ENCODE assay signal across 13 mouse cellular contexts in genomic region chrX:53233689-53234088, GRCm38 (mm10). TPM values are rescaled to one million over a fixed set of nuclear protein-coding genes. Genes with fewer than 3 reads are reported as not detected.
A peak's percentile ranks its signal among the peaks of the same experiment; 100 is the strongest.
DNase-seq lines count a peak whose midpoint lies in the region; ATAC-seq and TF ChIP-seq lines count a peak whose summit lies in the region.
"Had no signal": no experiment of that assay in that cellular context is flagged by ENCODE, and none has a peak within 500 bp of the region (broad histone marks: within the 10 kb centered on the region; RNA-seq: fewer than 3 reads in every experiment).

No protein-coding gene starts in this region.

- TF ChIP-seq EP300 in lung, postnatal 0 days (IDR thresholded peaks at IDR 0.05) = no peak

- H3K27ac ChIP-seq in kidney, embryonic 14.5 days (ENCODE audit: low read depth, low read length) = no peak overlapping the region
- H3K27ac ChIP-seq in embryonic facial prominence, embryonic 11.5 days (replicated peaks; ENCODE audit: low read depth, low read length) = no peak overlapping the region
- H3K27ac ChIP-seq in lung, postnatal 0 days (ENCODE audit: low read length) = no peak overlapping the region
- H3K27ac ChIP-seq: forebrain, embryonic 13.5 days; hindbrain, embryonic 15.5 days had no signal

- peak; percentile 14 to 51 for DNase-seq in adrenal gland, adult (ENCODE audit: inconsistent age in 2 of 2, low spot score in 1 of 2)
- DNase-seq in adrenal gland, postnatal 25 days = no peak
- DNase-seq in kidney, adult 11 months = no peak
- peak; percentile 67 for DNase-seq in embryonic facial prominence, embryonic 11.5 days (ENCODE audit: low spot score)
- peak; percentile 59 for DNase-seq in lung, postnatal 0 days (ENCODE audit: low spot score)
- DNase-seq in thymus, postnatal 0 days (ENCODE audit: low spot score) = no peak
- no peak for DNase-seq in left cerebral cortex, adult 18-20 months (ENCODE audit: low spot score in 2 of 2)

- 23% methylated on average over 3 of the region's 4 CpGs for WGBS in kidney, embryonic 14.5 days
- 23% methylated on average over 3 of the region's 4 CpGs for WGBS in embryonic facial prominence, embryonic 11.5 days
- WGBS in lung, postnatal 0 days = 24% methylated on average over 4 of the region's 4 CpGs

- no peaks in the 10 kb centered on the region for H3K9me3 ChIP-seq in kidney, embryonic 14.5 days (ENCODE audit: control insufficient read depth, low read length)
- H3K9me3 ChIP-seq in embryonic facial prominence, embryonic 11.5 days (replicated peaks; ENCODE audit: control insufficient read depth, low read length) = no peaks in the 10 kb centered on the region
- no peaks in the 10 kb centered on the region for H3K9me3 ChIP-seq in lung, postnatal 0 days (ENCODE audit: low read length)
- H3K9me3 ChIP-seq: forebrain, embryonic 13.5 days; hindbrain, embryonic 15.5 days had no signal

- peak; percentile 83 for ATAC-seq in kidney, embryonic 14.5 days (ENCODE audit: low FRiP score, low TSS enrichment)
- no peak for ATAC-seq in embryonic facial prominence, embryonic 11.5 days (replicated peaks; ENCODE audit: insufficient number of reproducible peaks, low FRiP score, low TSS enrichment, low read depth)
- no peak for ATAC-seq in lung, postnatal 0 days
- ATAC-seq: forebrain, embryonic 13.5 days had no signal

- no peaks in the 10 kb centered on the region for H3K36me3 ChIP-seq in kidney, embryonic 14.5 days (ENCODE audit: control insufficient read depth, insufficient read depth, low read length)
- no peaks in the 10 kb centered on the region for H3K36me3 ChIP-seq in embryonic facial prominence, embryonic 11.5 days (replicated peaks; ENCODE audit: control insufficient read depth, insufficient read depth, low read depth, low read length)
- H3K36me3 ChIP-seq in lung, postnatal 0 days (ENCODE audit: insufficient read depth, low read length) = no peaks in the 10 kb centered on the region
- H3K36me3 ChIP-seq: hindbrain, embryonic 15.5 days had no signal

- no peak overlapping the region for H3K4me3 ChIP-seq in kidney, embryonic 14.5 days (ENCODE audit: low read length)
- H3K4me3 ChIP-seq in embryonic facial prominence, embryonic 11.5 days (ENCODE audit: low read depth, low read length) = no peak overlapping the region
- H3K4me3 ChIP-seq in lung, postnatal 0 days (ENCODE audit: low read depth, low read length) = no peak overlapping the region
- H3K4me3 ChIP-seq: forebrain, embryonic 13.5 days; hindbrain, embryonic 15.5 days had no signal

- H3K4me1 ChIP-seq in kidney, embryonic 14.5 days (ENCODE audit: control insufficient read depth, insufficient read depth, low read length) = no peaks in the 10 kb centered on the region
- no peaks in the 10 kb centered on the region for H3K4me1 ChIP-seq in embryonic facial prominence, embryonic 11.5 days (ENCODE audit: control insufficient read depth, insufficient read depth, low read length)
- H3K4me1 ChIP-seq in lung, postnatal 0 days (ENCODE audit: insufficient read depth, low read depth, low read length) = no peaks in the 10 kb centered on the region
- H3K4me1 ChIP-seq: forebrain, embryonic 13.5 days; hindbrain, embryonic 15.5 days had no signal

- no peaks in the 10 kb centered on the region for H3K27me3 ChIP-seq in kidney, embryonic 14.5 days (ENCODE audit: control insufficient read depth, insufficient read depth, low read length)
- no peaks in the 10 kb centered on the region for H3K27me3 ChIP-seq in embryonic facial prominence, embryonic 11.5 days (ENCODE audit: control insufficient read depth, insufficient read depth, low read length)
- no peaks in the 10 kb centered on the region for H3K27me3 ChIP-seq in lung, postnatal 0 days (replicated peaks; ENCODE audit: insufficient read depth, low read length)
- H3K27me3 ChIP-seq: forebrain, embryonic 13.5 days; hindbrain, embryonic 15.5 days had no signal

- no peak overlapping the region for H3K4me2 ChIP-seq in kidney, embryonic 14.5 days (replicated peaks; ENCODE audit: low read depth, low read length)
- H3K4me2 ChIP-seq in embryonic facial prominence, embryonic 11.5 days (ENCODE audit: low read depth, low read length) = no peak overlapping the region
- H3K4me2 ChIP-seq in lung, postnatal 0 days (replicated peaks; ENCODE audit: low read depth, low read length) = no peak overlapping the region
- H3K4me2 ChIP-seq: forebrain, embryonic 13.5 days; hindbrain, embryonic 15.5 days had no signal

- no peak overlapping the region for H3K9ac ChIP-seq in kidney, embryonic 14.5 days (ENCODE audit: low read depth, low read length)
- H3K9ac ChIP-seq in embryonic facial prominence, embryonic 11.5 days (replicated peaks; ENCODE audit: low read length) = no peak overlapping the region
- H3K9ac ChIP-seq in lung, postnatal 0 days (replicated peaks; ENCODE audit: low read depth) = no peak overlapping the region
- H3K9ac ChIP-seq: forebrain, embryonic 13.5 days; hindbrain, embryonic 15.5 days had no signal

- TF ChIP-seq CTCF in lung, postnatal 0 days (IDR thresholded peaks at IDR 0.05) = peak; percentile 68

RNA-seq across cellular contexts. Expression of gene Plac1, which starts 6.2 kb away (rescaled TPM):
- not detected in 2 replicates for total RNA-seq in adrenal gland, postnatal 25 days (2021)
- 5.4 and 6.0 TPM in 2 replicates for polyA plus RNA-seq in kidney, embryonic 14.5 days (2014; fragmentation: Nextera tagmentation; extraction: Ambion mirVana)
- 6.6 and 7.4 TPM in 2 replicates for polyA plus RNA-seq in embryonic facial prominence, embryonic 11.5 days (2014; fragmentation: Nextera tagmentation; extraction: Ambion mirVana)
- 2.5 and 3.9 TPM in 2 replicates for polyA plus RNA-seq in lung, postnatal 0 days (2015; fragmentation: Nextera tagmentation; extraction: Ambion mirVana)
- 0.72 and 0.92 TPM in 2 replicates for polyA plus RNA-seq in thymus, postnatal 0 days (2015; fragmentation: Nextera tagmentation; extraction: Ambion mirVana)
- not detected for total RNA-seq in left cerebral cortex, adult 18-20 months (2021)
- total RNA-seq: left cerebral cortex, postnatal 36 days; monocyte, adult 5-6 weeks had no signal

RNA-seq across cellular contexts. Expression of gene Fam122b, which starts 35.9 kb away (rescaled TPM):
- 8.9 and 11.6 TPM in 2 replicates for total RNA-seq in adrenal gland, postnatal 25 days (2021)
- 7.6 and 10.5 TPM in 2 replicates for polyA plus RNA-seq in kidney, embryonic 14.5 days (2014; fragmentation: Nextera tagmentation; extraction: Ambion mirVana)
- 10.6 and 12.6 TPM in 2 replicates for polyA plus RNA-seq in embryonic facial prominence, embryonic 11.5 days (2014; fragmentation: Nextera tagmentation; extraction: Ambion mirVana)
- 4.9 and 5.3 TPM in 2 replicates for polyA plus RNA-seq in lung, postnatal 0 days (2015; fragmentation: Nextera tagmentation; extraction: Ambion mirVana)
- polyA plus RNA-seq in thymus, postnatal 0 days (2015; fragmentation: Nextera tagmentation; extraction: Ambion mirVana) = 6.1 and 6.4 TPM in 2 replicates
- 1 to 10 TPM; 4.0 to 4.2 TPM for total RNA-seq in left cerebral cortex, adult 18-20 months (2021)

RNA-seq across cellular contexts. Expression of gene Fam122c, which starts 39.5 kb away (rescaled TPM):
- total RNA-seq in adrenal gland, postnatal 25 days (2021) = not detected in 2 replicates
- polyA plus RNA-seq in kidney, embryonic 14.5 days (2014; fragmentation: Nextera tagmentation; extraction: Ambion mirVana) = not detected in 2 replicates
- polyA plus RNA-seq in embryonic facial prominence, embryonic 11.5 days (2014; fragmentation: Nextera tagmentation; extraction: Ambion mirVana) = not detected in 2 replicates
- polyA plus RNA-seq in lung, postnatal 0 days (2015; fragmentation: Nextera tagmentation; extraction: Ambion mirVana) = not detected in 2 replicates
- polyA plus RNA-seq in thymus, postnatal 0 days (2015; fragmentation: Nextera tagmentation; extraction: Ambion mirVana) = not detected in 2 replicates
- total RNA-seq in left cerebral cortex, adult 18-20 months (2021) = not detected
- total RNA-seq: left cerebral cortex, postnatal 36 days; monocyte, adult 5-6 weeks had no signal
- polyA plus RNA-seq: forebrain, embryonic 13.5 days; hindbrain, embryonic 15.5 days; stomach, embryonic 14.5 days had no signal

Comparison
In these comparisons a context has a peak if more than half of its experiments do, and no peak if none do; other contexts are left out.
1. DNase-seq: peak in adrenal gland, adult (2 of 2), embryonic facial prominence, embryonic 11.5 days (single experiment) and lung, postnatal 0 days (single experiment); none in adrenal gland, postnatal 25 days (single experiment), kidney, adult 11 months (single experiment), thymus, postnatal 0 days (single experiment) and left cerebral cortex, adult 18-20 months (0 of 2).